Mouse (Mus musculus): Measurements from ENCODE around the gene Nckap5. TPM values are rescaled to one million over a fixed set of nuclear protein-coding genes. Genes with fewer than 3 reads are reported as not detected.

Gene Nckap5
- total and polyA plus RNA-seq, 2 experiments from 2014 or later, result 6.6 to 10.2 TPM

- no peak for TF ChIP-seq CTCF (IDR thresholded peaks at IDR 0.05; ENCODE audit: low read depth)
- DNase-seq (ENCODE audit: low spot score) (no peak), ATAC-seq (no peak)
- Histone ChIP-seq H3K9ac (replicated peaks; ENCODE audit: low read length) (no peak overlapping the region), H3K36me3 (ENCODE audit: insufficient read depth, low read length) (no peaks in the 10 kb centered on the region), H3K27ac (no peak overlapping the region), H3K27me3 (ENCODE audit: insufficient read depth, low read length) (no peaks in the 10 kb centered on the region), H3K4me1 (ENCODE audit: insufficient read depth, low read length) (peaks cover 3% of the 10 kb centered on the region; the same call in 1 of the 2 replicates), H3K9me3 (ENCODE audit: low read length) (no peaks in the 10 kb centered on the region), H3K4me2 (ENCODE audit: low read depth, low read length) (peak overlapping the region; percentile 10; the same call in 1 of the 2 replicates), H3K4me3 (ENCODE audit: low read length) (no peak overlapping the region)
- 52% methylated on average over 12 of the region's 12 CpGs for WGBS
These were observed 272.8 kb downstream of the Nckap5 start for GRCm38 (mm10) chr1:126557791-126558294.

DNA sequence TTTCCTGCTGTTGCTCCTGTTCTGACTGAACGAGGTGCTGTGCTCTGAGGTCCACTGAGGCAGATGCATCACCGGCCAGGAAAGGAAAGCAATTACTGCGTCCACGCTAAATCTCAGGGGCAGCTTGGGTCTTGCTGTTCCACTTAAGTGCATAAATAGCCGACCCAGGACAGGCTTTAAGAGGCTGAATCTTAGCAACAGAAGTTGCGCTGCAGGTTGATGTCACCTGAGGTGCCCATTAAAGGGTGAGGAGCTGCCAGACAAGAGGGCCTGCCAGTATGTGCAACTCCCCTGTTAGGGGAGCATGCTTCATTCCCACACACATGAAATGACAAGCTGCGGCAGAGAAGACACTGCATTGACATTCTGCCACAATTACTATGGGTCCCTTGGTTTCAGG, 282.6 kb downstream of the Nckap5 start:
- WGBS, result 63% methylated on average over 7 of the region's 7 CpGs
- H3K27ac ChIP-seq, result no peak overlapping the region
- no peak overlapping the region for H3K4me2 ChIP-seq (ENCODE audit: low read depth, low read length)
- no peak overlapping the region for H3K9ac ChIP-seq (replicated peaks; ENCODE audit: low read length)
- no peak overlapping the region for H3K4me3 ChIP-seq (ENCODE audit: low read length)
- no peaks in the 10 kb centered on the region for H3K27me3 ChIP-seq (ENCODE audit: insufficient read depth, low read length)
- H3K36me3 ChIP-seq (ENCODE audit: insufficient read depth, low read length), result no peaks in the 10 kb centered on the region
- ATAC-seq (no peak), DNase-seq (ENCODE audit: low spot score) (no peak)
- no peaks in the 10 kb centered on the region for H3K4me1 ChIP-seq (ENCODE audit: insufficient read depth, low read length)
- TF ChIP-seq CTCF (IDR thresholded peaks at IDR 0.05; ENCODE audit: low read depth), result no peak
- H3K9me3 ChIP-seq (ENCODE audit: low read length), result no peaks in the 10 kb centered on the region

GRCm38 (mm10) chr1:126544471-126544870, 286.1 kb downstream of the Nckap5 start:
- TF ChIP-seq CTCF (IDR thresholded peaks at IDR 0.05; ENCODE audit: low read depth), result no peak
- no peak for ATAC-seq
- Histone ChIP-seq H3K36me3 (ENCODE audit: insufficient read depth, low read length) (no peaks in the 10 kb centered on the region), H3K4me1 (ENCODE audit: insufficient read depth, low read length) (no peaks in the 10 kb centered on the region), H3K4me3 (ENCODE audit: low read length) (no peak overlapping the region), H3K9me3 (ENCODE audit: low read length) (no peaks in the 10 kb centered on the region), H3K27ac (no peak overlapping the region), H3K4me2 (ENCODE audit: low read depth, low read length) (no peak overlapping the region), H3K9ac (replicated peaks; ENCODE audit: low read length) (no peak overlapping the region), H3K27me3 (ENCODE audit: insufficient read depth, low read length) (no peaks in the 10 kb centered on the region)
- WGBS, result 60% methylated on average over 4 of the region's 4 CpGs
- no peak for DNase-seq (ENCODE audit: low spot score)

DNA sequence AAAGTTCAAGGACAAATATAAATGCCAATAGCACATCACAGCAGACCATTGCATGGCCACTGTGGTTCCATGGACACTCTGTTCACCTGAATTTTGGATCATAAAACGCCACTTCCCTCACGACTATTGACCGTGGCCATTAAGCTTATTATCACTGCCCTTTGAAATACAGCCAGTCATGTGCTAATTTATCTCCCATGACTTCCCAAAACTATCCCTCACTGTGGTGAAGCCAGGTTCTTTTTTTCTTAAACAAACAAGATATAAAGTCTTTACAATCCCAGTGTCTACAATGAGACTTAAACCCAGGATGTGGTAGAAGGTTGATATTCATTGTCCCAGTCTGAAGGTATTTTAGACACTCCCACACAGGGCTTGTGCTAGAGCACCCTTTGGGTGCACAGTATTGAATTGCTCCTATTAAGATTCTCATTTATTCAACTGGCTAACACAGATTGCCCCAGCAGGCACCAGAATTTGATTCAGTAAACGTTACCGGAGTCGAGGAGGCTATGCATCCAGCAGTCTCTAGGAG, 293.3 kb downstream of the Nckap5 start:
- no peak overlapping the region for H3K27ac ChIP-seq
- no peaks in the 10 kb centered on the region for H3K4me1 ChIP-seq (ENCODE audit: insufficient read depth, low read length)
- WGBS, result 76% methylated on average over 6 of the region's 6 CpGs
- no peak for TF ChIP-seq CTCF (IDR thresholded peaks at IDR 0.05; ENCODE audit: low read depth)
- H3K36me3 ChIP-seq (ENCODE audit: insufficient read depth, low read length), result no peaks in the 10 kb centered on the region
- H3K9ac ChIP-seq (replicated peaks; ENCODE audit: low read length), result no peak overlapping the region
- H3K4me2 ChIP-seq (ENCODE audit: low read depth, low read length), result no peak overlapping the region
- no peak overlapping the region for H3K4me3 ChIP-seq (ENCODE audit: low read length)
- no peak for ATAC-seq
- H3K27me3 ChIP-seq (ENCODE audit: insufficient read depth, low read length), result no peaks in the 10 kb centered on the region
- H3K9me3 ChIP-seq (ENCODE audit: low read length), result no peaks in the 10 kb centered on the region
- no peak for DNase-seq (ENCODE audit: low spot score)

DNA sequence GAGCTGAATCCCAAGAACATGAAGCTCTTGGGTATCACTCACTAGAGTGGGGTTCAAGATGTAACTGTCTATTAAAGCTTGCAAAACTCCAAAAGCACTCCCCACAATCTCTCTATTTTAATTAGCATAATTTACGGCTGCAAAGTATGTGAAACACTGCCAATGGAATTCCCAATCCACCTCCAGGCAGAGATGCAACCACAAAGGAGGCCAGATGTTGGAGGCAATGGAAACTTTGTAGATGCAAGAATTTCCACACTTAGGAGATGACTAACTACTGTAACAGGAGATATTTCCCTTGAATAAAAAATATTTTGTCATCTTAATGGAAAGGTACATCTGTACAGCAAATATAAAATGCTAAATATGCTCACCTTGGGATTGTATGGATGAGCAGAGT, 295.1 kb downstream of the Nckap5 start:
- no peak overlapping the region for H3K4me2 ChIP-seq (ENCODE audit: low read depth, low read length)
- no peak overlapping the region for H3K27ac ChIP-seq
- H3K4me1 ChIP-seq (ENCODE audit: insufficient read depth, low read length), result no peaks in the 10 kb centered on the region
- no peak overlapping the region for H3K9ac ChIP-seq (replicated peaks; ENCODE audit: low read length)
- H3K4me3 ChIP-seq (ENCODE audit: low read length), result no peak overlapping the region
- H3K27me3 ChIP-seq (ENCODE audit: insufficient read depth, low read length), result no peaks in the 10 kb centered on the region
- no peaks in the 10 kb centered on the region for H3K36me3 ChIP-seq (ENCODE audit: insufficient read depth, low read length)
- no peak for TF ChIP-seq CTCF (IDR thresholded peaks at IDR 0.05; ENCODE audit: low read depth)
- WGBS, result 46% methylated on average over 1 of the region's 1 CpGs
- no peak for ATAC-seq
- H3K9me3 ChIP-seq (ENCODE audit: low read length), result no peaks in the 10 kb centered on the region
- no peak for DNase-seq (ENCODE audit: low spot score)

- Histone ChIP-seq H3K27me3 (ENCODE audit: insufficient read depth, low read length) (no peaks in the 10 kb centered on the region), H3K4me1 (ENCODE audit: insufficient read depth, low read length) (no peaks in the 10 kb centered on the region), H3K36me3 (ENCODE audit: insufficient read depth, low read length) (no peaks in the 10 kb centered on the region), H3K9ac (replicated peaks; ENCODE audit: low read length) (no peak overlapping the region), H3K9me3 (ENCODE audit: low read length) (no peaks in the 10 kb centered on the region), H3K4me3 (ENCODE audit: low read length) (no peak overlapping the region), H3K4me2 (ENCODE audit: low read depth, low read length) (no peak overlapping the region), H3K27ac (no peak overlapping the region)
- DNase-seq (ENCODE audit: low spot score) (no peak), ATAC-seq (no peak)
- 80% methylated on average over 2 of the region's 2 CpGs for WGBS
- TF ChIP-seq CTCF (IDR thresholded peaks at IDR 0.05; ENCODE audit: low read depth), result no peak
These were observed 296.6 kb downstream of the Nckap5 start for GRCm38 (mm10) chr1:126534046-126534445.

GRCm38 (mm10) chr1:126528043-126528598, 302.5 kb downstream of the Nckap5 start:
- no peaks in the 10 kb centered on the region for H3K4me1 ChIP-seq (ENCODE audit: insufficient read depth, low read length)
- no peak overlapping the region for H3K4me3 ChIP-seq (ENCODE audit: low read length)
- H3K4me2 ChIP-seq (ENCODE audit: low read depth, low read length), result no peak overlapping the region
- H3K27ac ChIP-seq, result no peak overlapping the region
- ATAC-seq, result peak; percentile 51; the same call in 1 of the 2 replicates
- no peaks in the 10 kb centered on the region for H3K36me3 ChIP-seq (ENCODE audit: insufficient read depth, low read length)
- no peaks in the 10 kb centered on the region for H3K27me3 ChIP-seq (ENCODE audit: insufficient read depth, low read length)
- H3K9me3 ChIP-seq (ENCODE audit: low read length), result no peaks in the 10 kb centered on the region
- TF ChIP-seq CTCF (IDR thresholded peaks at IDR 0.05; ENCODE audit: low read depth), result no peak
- peak; percentile 63 for DNase-seq (ENCODE audit: low spot score)
- WGBS, result 54% methylated on average over 7 of the region's 7 CpGs
- H3K9ac ChIP-seq (replicated peaks; ENCODE audit: low read length), result no peak overlapping the region

Data from hindbrain, postnatal 0 days (tissue).